Mouse (Mus musculus) lung, adult 2 months (tissue): ENCODE results near the gene Cfap43.

Experiments used
- CTCF ChIP-seq: fragments of 200-500 bp; IDR thresholded peaks from 2 replicates; pipeline ENCODE4 v1.5.1; 2011; ENCODE audit warnings: mild to moderate bottlenecking, low read length, control low read depth; ENCODE audit not compliant: insufficient read depth
- POLR2A ChIP-seq: fragments of 200-500 bp; IDR thresholded peaks from 2 replicates; pipeline ENCODE4 v1.6.1; 2011; ENCODE audit warnings: low read depth, mild to moderate bottlenecking, control low read depth, low read length, borderline replicate concordance; ENCODE audit errors: extremely low read depth

DNA sequence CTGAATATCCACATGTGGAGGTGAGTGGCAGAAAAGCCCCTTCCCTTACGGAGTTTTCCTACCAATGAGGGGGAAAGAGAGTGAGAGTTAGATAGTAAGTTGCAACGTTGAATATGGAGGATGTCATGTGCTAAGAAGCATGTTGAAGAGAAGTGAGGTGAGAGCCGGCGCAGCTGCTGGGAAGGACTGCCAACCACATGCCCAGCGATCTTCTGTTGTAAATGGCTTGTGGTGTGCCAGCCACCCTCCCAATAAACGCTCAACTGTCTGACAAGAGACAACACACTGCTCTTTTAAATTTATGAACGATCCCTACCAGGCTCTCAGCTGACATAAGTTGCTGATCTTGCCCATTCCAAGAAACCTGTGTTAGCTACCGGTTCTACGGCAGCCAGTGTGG is 101.4 kb downstream of the Cfap43 start:
- TF ChIP-seq POLR2A (no peak), CTCF (no peak)
